Mouse (Mus musculus) lung, embryonic 14.5 days (tissue): Measurements from ENCODE around the gene Fars2. TPM values are rescaled to one million over a fixed set of nuclear protein-coding genes. Genes with fewer than 3 reads are reported as not detected.

Source experiments
- ATAC-seq: fragments of 200-750 bp; cut with Nextera tagmentation; 2 replicates; pipeline ENCODE4 v1.8.0; 2017; ENCODE audit warnings: mild to moderate bottlenecking, moderate TSS enrichment, moderate library complexity; ENCODE audit not compliant: insufficient read depth
- DNase-seq: peaks from one replicate; pipeline ENCODE4 v3.0.0-alpha.2; 2015
- H3K27ac ChIP-seq: fragments of 300-500 bp; sonication (generic); 2 replicates; pipeline ENCODE4 v1.5.1; 2014; ENCODE audit warnings: low read depth, mild to moderate bottlenecking, moderate library complexity
- H3K27me3 ChIP-seq: fragments of 300-500 bp; sonication (generic); 2 replicates; pipeline ENCODE4 v1.6.1; 2014; ENCODE audit warnings: low read length, control low read depth; ENCODE audit not compliant: insufficient read depth
- H3K36me3 ChIP-seq: fragments of 300-500 bp; sonication (generic); 2 replicates; pipeline ENCODE4 v1.6.1; 2014; ENCODE audit warnings: control low read depth; ENCODE audit not compliant: insufficient read depth
- H3K4me1 ChIP-seq: fragments of 300-500 bp; sonication (generic); 2 replicates; pipeline ENCODE4 v1.6.1; 2014; ENCODE audit warnings: antibody characterized with exemption, control low read depth; ENCODE audit not compliant: insufficient read depth
- H3K4me2 ChIP-seq: fragments of 300-500 bp; sonication (generic); 2 replicates; pipeline ENCODE4 v1.6.1; 2014; ENCODE audit warnings: mild to moderate bottlenecking
- H3K4me3 ChIP-seq: fragments of 300-500 bp; sonication (generic); 2 replicates; pipeline ENCODE4 v1.5.1; 2014; ENCODE audit warnings: low read depth, low read length
- H3K9ac ChIP-seq: fragments of 300-500 bp; sonication (generic); 2 replicates; pipeline ENCODE4 v1.6.1; 2014
- H3K9me3 ChIP-seq: fragments of 300-500 bp; sonication (generic); 2 replicates; pipeline ENCODE4 v1.6.1; 2016; ENCODE audit warnings: low read depth, low read length, control low read depth
- CTCF ChIP-seq: IDR thresholded peaks from 2 replicates; pipeline ENCODE4 v1.5.1; 2016; ENCODE audit warnings: antibody characterized with exemption, low read depth
- WGBS: fragments of 180-500 bp; shearing (Covaris S2); extraction: QIAGEN DNeasy Blood & Tissue Kit; methylation state at CpG from one replicate; pipeline ENCODE4 v1.1.7; 2014; 5-methylcytosine and 5-hydroxymethylcytosine counted together
- polyA plus RNA-seq: library from polyadenylated mRNA; unstranded; fragments of >200 nt; fragmentation: Nextera tagmentation; extraction: Ambion mirVana; gene quantifications from 2 replicates; pipeline ENCODE4 v1.2.1, GENCODE M21; 2014

Gene Fars2
- polyA plus RNA-seq = 29.3 and 34.3 TPM in 2 replicates

DNA sequence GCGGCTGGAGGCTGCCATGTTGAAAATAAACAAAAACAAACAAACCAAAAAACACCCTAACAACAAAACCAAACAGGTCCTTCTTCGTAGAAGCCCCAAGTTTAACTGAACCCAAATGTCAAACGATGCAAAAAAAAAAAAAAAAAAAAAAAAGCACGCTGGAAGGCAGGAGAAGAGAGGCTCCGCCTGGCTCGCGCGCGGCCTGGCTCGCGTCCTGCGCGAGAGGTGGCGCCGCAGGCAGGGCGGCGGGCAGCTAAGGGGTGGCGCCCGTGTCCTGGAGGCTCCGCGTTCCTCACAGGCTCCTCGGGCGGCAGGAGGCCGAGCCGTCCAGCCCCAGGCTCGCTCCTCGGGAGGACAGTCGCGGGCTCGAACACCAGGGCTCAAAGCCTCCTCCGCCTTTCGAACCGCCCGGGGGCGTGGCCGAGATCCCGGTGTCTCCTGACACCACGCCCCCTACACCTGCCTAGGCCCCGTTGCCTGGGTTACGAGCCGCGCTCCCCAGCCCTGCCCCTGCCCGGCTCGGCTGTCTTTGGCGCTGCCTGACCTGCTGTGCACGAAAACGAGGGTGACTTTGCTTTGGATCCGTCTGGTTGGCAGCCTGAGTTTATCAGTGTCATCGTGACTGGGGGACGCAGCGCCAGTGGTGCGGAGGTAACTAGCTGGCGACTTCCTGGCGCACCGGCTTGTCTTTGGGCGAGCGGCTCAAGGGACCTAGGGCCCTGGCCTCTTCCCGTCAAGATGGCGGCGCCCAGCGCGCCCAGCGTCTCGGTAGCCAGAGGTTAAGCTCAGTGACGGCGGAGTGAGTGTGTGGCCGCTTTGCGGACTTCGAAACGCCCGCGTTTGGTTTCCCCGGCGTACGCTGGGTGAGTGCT lies at the start of gene Fars2, which contains the start of gene Lyrm4:
Gene Fars2 (plus strand): TSS at position 270 of the 872 bp plus-strand sequence.
Gene Lyrm4 (minus strand): TSS at position 384 of the 872 bp plus-strand sequence.
- H3K27me3 ChIP-seq = no peaks in the 10 kb centered on the region
- no peaks in the 10 kb centered on the region for H3K4me1 ChIP-seq
- peak; percentile 98 for DNase-seq
- TF ChIP-seq CTCF = no peak
- peak within 1 kb of the TSS; percentile 66 for H3K9ac ChIP-seq
- peak within 1 kb of the TSS; percentile 95 for H3K27ac ChIP-seq
- ATAC-seq = peak; percentile 98
- no peaks in the 10 kb centered on the region for H3K36me3 ChIP-seq
- under 1% methylated on average over 74 of the region's 75 CpGs for WGBS
- no peaks in the 10 kb centered on the region for H3K9me3 ChIP-seq
- H3K4me2 ChIP-seq = peak within 1 kb of the TSS; percentile 81
- peak within 1 kb of the TSS; percentile 63 for H3K4me3 ChIP-seq

DNA sequence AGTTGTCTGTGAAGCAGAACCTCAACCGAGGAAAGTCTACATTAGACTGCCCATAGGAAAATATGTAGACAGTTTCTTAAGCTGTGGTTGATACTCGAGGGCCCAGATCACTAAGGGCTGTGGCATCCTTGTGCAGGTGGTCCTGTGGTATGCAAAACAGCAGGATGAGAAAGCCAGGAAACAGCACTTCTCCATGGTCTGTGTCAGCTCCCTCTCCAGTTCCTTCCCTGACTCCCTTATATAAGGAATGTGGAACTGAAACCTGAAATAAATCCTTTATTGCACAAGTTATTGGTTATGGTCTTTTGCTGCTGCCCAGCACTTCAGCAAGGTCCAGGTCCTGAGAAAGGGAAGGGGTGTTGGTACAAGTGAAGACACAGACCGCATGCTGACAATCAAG lies 42.7 kb upstream of the Fars2 start:
- no peak overlapping the region for H3K27ac ChIP-seq
- no peak overlapping the region for H3K4me2 ChIP-seq
- H3K9ac ChIP-seq = no peak overlapping the region
- H3K36me3 ChIP-seq = peaks cover 2% of the 10 kb centered on the region; the same call in 1 of the 2 replicates
- TF ChIP-seq CTCF = no peak
- no peaks in the 10 kb centered on the region for H3K9me3 ChIP-seq
- DNase-seq (no peak), ATAC-seq (no peak)
- 69% methylated on average over 3 of the region's 3 CpGs for WGBS
- H3K4me1 ChIP-seq = no peaks in the 10 kb centered on the region
- H3K4me3 ChIP-seq = no peak overlapping the region
- H3K27me3 ChIP-seq = no peaks in the 10 kb centered on the region

DNA sequence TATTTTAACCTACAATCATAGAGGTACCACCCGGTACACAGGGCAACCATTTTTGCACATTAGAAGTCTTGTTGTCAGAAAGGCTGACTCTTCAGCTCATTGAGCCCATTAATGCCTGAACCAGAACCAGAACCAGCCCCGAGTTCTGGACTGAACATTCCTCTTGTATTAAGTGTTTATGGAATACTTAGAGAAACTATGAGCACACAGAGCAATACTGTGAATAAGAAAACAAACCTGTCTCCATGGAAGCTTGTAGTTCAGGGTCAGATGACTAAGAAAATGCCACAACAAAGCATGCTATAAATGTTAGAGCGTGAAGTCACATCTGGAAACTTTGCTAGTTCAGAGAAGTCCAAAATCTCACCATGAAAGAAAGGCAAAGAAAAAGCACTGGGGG lies 35.6 kb upstream of the Fars2 start:
- Histone ChIP-seq H3K4me3 (no peak overlapping the region), H3K4me1 (no peaks in the 10 kb centered on the region), H3K9ac (no peak overlapping the region), H3K4me2 (no peak overlapping the region), H3K27ac (no peak overlapping the region), H3K36me3 (no peaks in the 10 kb centered on the region), H3K27me3 (no peaks in the 10 kb centered on the region), H3K9me3 (no peaks in the 10 kb centered on the region)
- no peak for TF ChIP-seq CTCF
- no peak for DNase-seq
- WGBS = 89% methylated on average over 3 of the region's 3 CpGs
- no peak for ATAC-seq

DNA sequence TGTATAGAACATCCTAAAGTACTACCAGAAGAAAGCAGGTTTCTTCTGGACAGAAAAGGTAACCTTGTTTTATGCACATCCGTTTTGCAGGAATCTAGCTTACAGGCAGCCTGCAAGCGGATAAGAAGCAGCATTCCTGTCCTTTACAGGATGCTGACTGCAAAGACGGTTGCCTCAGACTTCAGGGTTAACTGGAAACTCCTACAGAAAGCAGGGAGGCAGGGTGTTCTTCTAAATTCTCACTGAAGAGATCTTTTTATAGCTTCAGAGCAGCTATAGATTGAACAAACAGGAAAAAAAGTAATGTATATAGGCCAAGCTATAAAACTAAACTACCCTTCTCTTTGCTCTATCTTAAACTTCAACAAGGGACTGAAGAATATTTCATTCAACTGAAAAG lies 32.5 kb upstream of the Fars2 start:
- WGBS = 84% methylated on average over 3 of the region's 3 CpGs
- no peak for TF ChIP-seq CTCF

DNA sequence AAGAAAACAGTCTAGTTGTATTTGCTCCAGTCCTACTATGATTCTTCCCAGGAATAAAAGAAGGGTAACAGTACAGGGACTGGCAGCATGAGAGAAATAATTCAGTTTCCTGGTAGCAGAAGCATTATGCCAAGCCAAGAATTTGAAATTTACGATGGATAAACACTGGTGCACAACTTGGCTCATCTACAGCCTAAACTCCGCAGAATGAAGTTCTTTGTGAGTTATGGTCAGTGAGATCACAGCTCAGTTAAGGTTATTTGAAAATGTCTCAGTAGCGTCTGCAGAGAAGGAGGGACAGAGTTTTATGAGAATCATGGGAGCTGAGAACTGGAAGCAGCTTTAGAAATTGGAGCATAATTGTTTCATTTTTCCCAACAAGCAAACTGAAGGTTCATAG lies 31.2 kb upstream of the Fars2 start:
- 54% methylated on average over 3 of the region's 3 CpGs for WGBS
- TF ChIP-seq CTCF = no peak
- no peak overlapping the region for H3K4me3 ChIP-seq

More for the DNA sequence above, 32.5 kb upstream of the Fars2 start:
- Histone ChIP-seq H3K4me2 (no peak overlapping the region), H3K36me3 (no peaks in the 10 kb centered on the region), H3K4me3 (no peak overlapping the region), H3K4me1 (no peaks in the 10 kb centered on the region), H3K9ac (no peak overlapping the region), H3K9me3 (no peaks in the 10 kb centered on the region), H3K27me3 (no peaks in the 10 kb centered on the region), H3K27ac (no peak overlapping the region)
- no peak for ATAC-seq
- no peak for DNase-seq

DNA sequence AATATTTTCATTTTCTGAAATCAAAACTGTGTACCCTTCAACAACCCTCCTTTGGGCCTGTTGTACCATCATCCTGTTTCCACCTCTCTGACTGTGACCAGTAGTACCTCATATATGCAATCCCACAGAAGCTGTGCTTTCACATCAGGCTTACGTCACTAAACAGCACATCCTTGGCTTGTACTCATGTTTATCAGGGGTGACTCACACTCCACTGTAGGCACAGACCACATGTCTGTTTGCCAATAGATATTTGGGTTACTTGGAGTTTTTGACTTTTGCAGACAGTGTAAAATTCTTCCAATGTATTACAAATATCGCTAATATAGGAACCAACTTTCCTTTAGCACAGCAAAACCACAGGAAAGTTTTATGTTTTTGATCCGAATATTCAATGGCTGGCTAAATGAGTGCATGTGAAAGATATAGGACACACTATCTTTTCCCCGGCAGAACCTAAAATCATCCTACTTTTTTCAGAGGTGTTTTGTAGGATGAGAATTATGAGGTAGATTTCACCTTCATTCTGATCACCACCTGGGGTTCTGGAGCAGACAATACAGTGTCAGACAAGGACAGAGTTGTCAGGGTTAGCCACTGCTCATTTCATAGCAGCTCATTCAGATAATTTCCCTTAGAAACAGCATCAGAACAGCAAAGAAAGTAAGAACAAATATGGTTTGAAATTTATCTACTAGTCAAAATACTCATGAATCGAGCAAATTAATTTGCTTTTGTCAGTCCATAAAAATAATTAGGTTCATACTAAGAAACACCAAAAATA lies 30.4 kb upstream of the Fars2 start:
- Histone ChIP-seq H3K27me3 (no peaks in the 10 kb centered on the region), H3K4me2 (no peak overlapping the region), H3K4me3 (no peak overlapping the region), H3K9me3 (no peaks in the 10 kb centered on the region), H3K27ac (no peak overlapping the region), H3K4me1 (no peaks in the 10 kb centered on the region), H3K36me3 (no peaks in the 10 kb centered on the region), H3K9ac (no peak overlapping the region)
- peak; percentile 10 for DNase-seq
- TF ChIP-seq CTCF = no peak
- ATAC-seq = peak; percentile 63
- WGBS = 85% methylated on average over 5 of the region's 5 CpGs

More for the DNA sequence above, 31.2 kb upstream of the Fars2 start:
- H3K4me2 ChIP-seq = no peak overlapping the region
- no peaks in the 10 kb centered on the region for H3K9me3 ChIP-seq
- DNase-seq (peak; percentile 30), ATAC-seq (no peak)
- H3K27me3 ChIP-seq = no peaks in the 10 kb centered on the region
- no peak overlapping the region for H3K9ac ChIP-seq
- H3K36me3 ChIP-seq = no peaks in the 10 kb centered on the region
- no peaks in the 10 kb centered on the region for H3K4me1 ChIP-seq
- H3K27ac ChIP-seq = no peak overlapping the region

DNA sequence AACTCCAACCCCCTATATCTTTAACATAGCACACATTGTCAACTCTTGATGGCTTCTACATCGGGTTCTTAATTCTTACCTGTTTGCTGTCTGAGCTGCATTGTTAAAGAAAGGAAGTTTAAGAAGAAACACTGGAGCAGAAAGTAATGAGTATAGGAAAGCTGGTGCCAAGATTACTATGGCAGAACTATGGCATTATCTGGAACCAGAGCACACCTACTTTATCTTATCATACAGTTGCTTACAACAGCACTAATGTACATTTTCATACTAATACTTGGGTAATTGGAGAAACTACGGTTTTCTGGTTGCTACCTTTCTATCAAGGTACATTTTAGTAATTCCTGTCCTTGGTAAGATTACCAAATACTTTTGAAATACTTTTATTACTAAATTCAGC lies 29.8 kb upstream of the Fars2 start:
- Histone ChIP-seq H3K4me3 (no peak overlapping the region), H3K9me3 (no peaks in the 10 kb centered on the region), H3K27ac (no peak overlapping the region), H3K4me1 (no peaks in the 10 kb centered on the region), H3K4me2 (no peak overlapping the region), H3K36me3 (no peaks in the 10 kb centered on the region), H3K27me3 (no peaks in the 10 kb centered on the region), H3K9ac (no peak overlapping the region)
- TF ChIP-seq CTCF = no peak
- WGBS = 86% methylated on average over 2 of the region's 2 CpGs
- ATAC-seq (no peak), DNase-seq (no peak)
